Mouse (Mus musculus): ENCODE results near the gene Dusp7. TPM values are rescaled to one million over a fixed set of nuclear protein-coding genes. Genes with fewer than 3 reads are reported as not detected.

The Dusp7 gene
- polyA plus RNA-seq, 1 experiment: 22.6 TPM

- H3K27ac ChIP-seq (ENCODE audit: insufficient read depth, low read length): no peak overlapping the region
- H3K36me3 ChIP-seq (ENCODE audit: control insufficient read depth, insufficient read depth, low read length, poor library complexity, severe bottlenecking): no peaks in the 10 kb centered on the region
- no peak overlapping the region for H3K9ac ChIP-seq (ENCODE audit: low read depth, poor library complexity, severe bottlenecking)
- peaks cover 4% of the 10 kb centered on the region for H3K4me1 ChIP-seq (ENCODE audit: control insufficient read depth, insufficient read depth, low read length)
- no peak overlapping the region for H3K4me3 ChIP-seq (ENCODE audit: low read depth, low read length)
- peak; percentile 37 for TF ChIP-seq CTCF (IDR thresholded peaks at IDR 0.05; ENCODE audit: low read depth, low read length)
- TF ChIP-seq EP300 (IDR thresholded peaks at IDR 0.05; ENCODE audit: insufficient read depth, low read depth, low read length): no peak
- TF ChIP-seq POLR2A (IDR thresholded peaks at IDR 0.05; ENCODE audit: insufficient read depth, low read length): no peak
- no peaks in the 10 kb centered on the region for H3K9me3 ChIP-seq (replicated peaks; ENCODE audit: control insufficient read depth, insufficient read depth, low read length, poor library complexity, severe bottlenecking)
- no peaks in the 10 kb centered on the region for H3K27me3 ChIP-seq (ENCODE audit: control insufficient read depth, insufficient read depth, low read length, poor library complexity, severe bottlenecking)
These were observed 19.4 kb upstream of the Dusp7 start for GRCm38 (mm10) chr9:106349075-106349474.

- Histone ChIP-seq H3K9ac (ENCODE audit: low read depth, poor library complexity, severe bottlenecking) (peak overlapping the region; percentile 10; the same call in 1 of the 2 replicates), H3K36me3 (ENCODE audit: control insufficient read depth, insufficient read depth, low read length, poor library complexity, severe bottlenecking) (no peaks in the 10 kb centered on the region), H3K9me3 (replicated peaks; ENCODE audit: control insufficient read depth, insufficient read depth, low read length, poor library complexity, severe bottlenecking) (no peaks in the 10 kb centered on the region), H3K27me3 (ENCODE audit: control insufficient read depth, insufficient read depth, low read length, poor library complexity, severe bottlenecking) (no peaks in the 10 kb centered on the region), H3K4me3 (ENCODE audit: low read depth, low read length) (peak overlapping the region; percentile 22; the same call in 1 of the 2 replicates), H3K4me1 (ENCODE audit: control insufficient read depth, insufficient read depth, low read length) (no peaks in the 10 kb centered on the region), H3K27ac (ENCODE audit: insufficient read depth, low read length) (no peak overlapping the region)
- TF ChIP-seq POLR2A (IDR thresholded peaks at IDR 0.05; ENCODE audit: insufficient read depth, low read length) (no peak), EP300 (IDR thresholded peaks at IDR 0.05; ENCODE audit: insufficient read depth, low read depth, low read length) (no peak), CTCF (IDR thresholded peaks at IDR 0.05; ENCODE audit: low read depth, low read length) (peak; percentile 62)
These were observed 17.3 kb upstream of the Dusp7 start for GRCm38 (mm10) chr9:106351178-106351577.

- Histone ChIP-seq H3K36me3 (ENCODE audit: control insufficient read depth, insufficient read depth, low read length, poor library complexity, severe bottlenecking) (no peaks in the 10 kb centered on the region), H3K4me3 (ENCODE audit: low read depth, low read length) (no peak overlapping the region), H3K27ac (ENCODE audit: insufficient read depth, low read length) (no peak overlapping the region), H3K4me1 (ENCODE audit: control insufficient read depth, insufficient read depth, low read length) (no peaks in the 10 kb centered on the region), H3K9ac (ENCODE audit: low read depth, poor library complexity, severe bottlenecking) (no peak overlapping the region), H3K27me3 (ENCODE audit: control insufficient read depth, insufficient read depth, low read length, poor library complexity, severe bottlenecking) (no peaks in the 10 kb centered on the region), H3K9me3 (replicated peaks; ENCODE audit: control insufficient read depth, insufficient read depth, low read length, poor library complexity, severe bottlenecking) (no peaks in the 10 kb centered on the region)
- TF ChIP-seq EP300 (IDR thresholded peaks at IDR 0.05; ENCODE audit: insufficient read depth, low read depth, low read length): no peak
- TF ChIP-seq CTCF (IDR thresholded peaks at IDR 0.05; ENCODE audit: low read depth, low read length): no peak
- no peak for TF ChIP-seq POLR2A (IDR thresholded peaks at IDR 0.05; ENCODE audit: insufficient read depth, low read length)
These were observed 14.7 kb upstream of the Dusp7 start for GRCm38 (mm10) chr9:106353779-106354178.

GRCm38 (mm10) chr9:106354810-106355209 is 13.6 kb upstream of the Dusp7 start:
- Histone ChIP-seq H3K9ac (ENCODE audit: low read depth, poor library complexity, severe bottlenecking) (no peak overlapping the region), H3K36me3 (ENCODE audit: control insufficient read depth, insufficient read depth, low read length, poor library complexity, severe bottlenecking) (no peaks in the 10 kb centered on the region), H3K9me3 (replicated peaks; ENCODE audit: control insufficient read depth, insufficient read depth, low read length, poor library complexity, severe bottlenecking) (no peaks in the 10 kb centered on the region), H3K27me3 (ENCODE audit: control insufficient read depth, insufficient read depth, low read length, poor library complexity, severe bottlenecking) (no peaks in the 10 kb centered on the region), H3K4me3 (ENCODE audit: low read depth, low read length) (no peak overlapping the region), H3K27ac (ENCODE audit: insufficient read depth, low read length) (no peak overlapping the region), H3K4me1 (ENCODE audit: control insufficient read depth, insufficient read depth, low read length) (no peaks in the 10 kb centered on the region)
- TF ChIP-seq EP300 (IDR thresholded peaks at IDR 0.05; ENCODE audit: insufficient read depth, low read depth, low read length): no peak
- no peak for TF ChIP-seq CTCF (IDR thresholded peaks at IDR 0.05; ENCODE audit: low read depth, low read length)

- Histone ChIP-seq H3K27me3 (ENCODE audit: control insufficient read depth, insufficient read depth, low read length, poor library complexity, severe bottlenecking) (no peaks in the 10 kb centered on the region), H3K9me3 (replicated peaks; ENCODE audit: control insufficient read depth, insufficient read depth, low read length, poor library complexity, severe bottlenecking) (no peaks in the 10 kb centered on the region), H3K9ac (ENCODE audit: low read depth, poor library complexity, severe bottlenecking) (no peak overlapping the region), H3K4me3 (ENCODE audit: low read depth, low read length) (no peak overlapping the region), H3K27ac (ENCODE audit: insufficient read depth, low read length) (no peak overlapping the region), H3K36me3 (ENCODE audit: control insufficient read depth, insufficient read depth, low read length, poor library complexity, severe bottlenecking) (no peaks in the 10 kb centered on the region), H3K4me1 (ENCODE audit: control insufficient read depth, insufficient read depth, low read length) (no peaks in the 10 kb centered on the region)
- no peak for TF ChIP-seq POLR2A (IDR thresholded peaks at IDR 0.05; ENCODE audit: insufficient read depth, low read length)
- TF ChIP-seq EP300 (IDR thresholded peaks at IDR 0.05; ENCODE audit: insufficient read depth, low read depth, low read length): no peak
- TF ChIP-seq CTCF (IDR thresholded peaks at IDR 0.05; ENCODE audit: low read depth, low read length): no peak
These were observed 13.0 kb upstream of the Dusp7 start for GRCm38 (mm10) chr9:106355217-106355974.

GRCm38 (mm10) chr9:106355975-106356286 is 12.5 kb upstream of the Dusp7 start:
- Histone ChIP-seq H3K27ac (ENCODE audit: insufficient read depth, low read length) (no peak overlapping the region), H3K4me1 (ENCODE audit: control insufficient read depth, insufficient read depth, low read length) (no peaks in the 10 kb centered on the region), H3K27me3 (ENCODE audit: control insufficient read depth, insufficient read depth, low read length, poor library complexity, severe bottlenecking) (no peaks in the 10 kb centered on the region), H3K9me3 (replicated peaks; ENCODE audit: control insufficient read depth, insufficient read depth, low read length, poor library complexity, severe bottlenecking) (no peaks in the 10 kb centered on the region), H3K36me3 (ENCODE audit: control insufficient read depth, insufficient read depth, low read length, poor library complexity, severe bottlenecking) (no peaks in the 10 kb centered on the region), H3K9ac (ENCODE audit: low read depth, poor library complexity, severe bottlenecking) (no peak overlapping the region), H3K4me3 (ENCODE audit: low read depth, low read length) (no peak overlapping the region)
- TF ChIP-seq EP300 (IDR thresholded peaks at IDR 0.05; ENCODE audit: insufficient read depth, low read depth, low read length) (no peak), CTCF (IDR thresholded peaks at IDR 0.05; ENCODE audit: low read depth, low read length) (no peak), POLR2A (IDR thresholded peaks at IDR 0.05; ENCODE audit: insufficient read depth, low read length) (no peak)
